Mouse (Mus musculus) CD8-positive naive resting alpha-beta T cell, adult 2 months (primary cell): ENCODE data around the gene Dhx30.
"Not testable (repeated sequence)": the region's sequence is repeated elsewhere in the genome, so short reads cannot be mapped to it uniquely, and the experiment has no call there.

Experiments
- DNase-seq, 2 experiments: peaks; one replicate each; pipeline ENCODE4 v3.0.0; 2022; ENCODE audit warnings: low read depth in 2 of 2, low spot score in 2 of 2

Dhx30 gene

DNA sequence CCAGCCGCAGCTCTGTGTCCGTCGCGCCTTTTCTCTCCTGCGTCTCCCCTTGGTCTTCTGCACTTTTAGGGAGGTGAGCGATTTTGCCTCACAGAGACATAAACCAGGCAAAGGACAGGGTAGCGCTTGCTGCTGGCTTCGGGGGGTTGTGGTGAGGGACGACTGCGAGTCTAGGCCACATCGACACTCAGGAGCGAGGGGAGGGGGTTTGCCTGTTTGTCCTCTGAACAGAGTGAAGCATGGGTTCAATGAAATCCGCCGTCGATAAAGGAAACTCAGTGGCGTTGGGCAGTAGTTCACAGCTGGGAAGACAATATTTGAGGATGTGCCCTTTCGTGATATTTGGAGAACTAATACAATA is at the start of gene Dhx30:
Dhx30 (minus strand) TSS at position 52 of the 361 bp plus-strand sequence.
- DNase-seq = no peak

DNA sequence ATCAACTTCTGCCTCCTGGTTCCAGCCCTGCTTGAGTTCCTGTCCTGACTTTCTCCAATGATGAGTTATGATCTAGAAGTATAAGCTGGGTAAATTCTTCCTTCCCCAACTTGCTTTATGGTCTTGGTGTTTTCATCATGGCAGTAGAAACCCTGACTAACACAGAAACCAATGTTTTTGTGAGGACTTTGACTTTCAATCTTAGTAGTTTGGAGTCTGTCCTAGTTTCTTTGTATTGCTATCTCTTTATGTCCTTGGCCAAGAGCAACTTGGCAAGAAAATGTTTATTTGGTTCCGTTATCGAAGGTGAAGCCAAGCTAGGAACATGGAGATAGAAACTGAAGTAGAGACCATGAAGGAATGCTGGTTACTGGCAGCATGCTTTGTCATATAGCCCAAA is 45.4 kb upstream of the Dhx30 start:
- no peak for DNase-seq

DNA sequence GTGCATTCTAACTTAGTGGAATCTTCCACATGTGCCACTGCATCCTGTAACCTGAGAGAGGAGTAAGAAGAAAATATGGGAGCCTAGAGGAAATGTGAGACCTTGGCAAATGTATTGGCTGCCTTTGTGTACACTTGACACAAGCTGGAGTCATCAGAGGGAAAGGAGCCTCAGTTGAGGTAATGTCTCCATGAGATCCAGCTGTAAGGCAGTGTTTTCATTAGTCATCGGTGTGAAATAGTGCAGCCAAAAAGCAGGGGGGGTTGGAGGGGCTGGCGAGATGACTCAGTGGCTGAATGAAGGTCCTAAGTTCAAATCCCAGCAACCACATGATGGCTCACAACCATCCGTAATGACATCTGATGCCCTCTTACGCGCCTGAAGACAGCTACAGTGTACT is 44.8 kb upstream of the Dhx30 start:
- DNase-seq = no peak

DNA sequence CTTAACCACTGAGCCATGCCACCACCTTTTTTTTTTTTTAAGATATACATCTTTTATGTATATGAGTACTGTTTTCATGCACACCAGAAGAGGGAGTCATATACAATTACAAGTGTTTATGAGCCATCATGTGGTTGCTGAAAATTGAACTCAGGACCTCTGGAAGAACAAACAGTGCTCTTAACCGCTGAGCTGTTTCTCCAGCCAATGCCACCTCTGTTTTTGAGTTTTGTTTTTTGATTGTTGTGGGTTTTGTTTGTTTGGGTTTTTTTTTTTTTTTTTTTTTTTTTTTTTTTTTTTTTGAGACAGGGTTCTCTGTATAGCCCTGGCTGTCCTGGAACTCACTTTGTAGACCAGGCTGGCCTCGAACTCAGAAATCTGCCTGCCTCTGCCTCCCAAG is 42.9 kb upstream of the Dhx30 start:
- not testable (repeated sequence) for DNase-seq

DNA sequence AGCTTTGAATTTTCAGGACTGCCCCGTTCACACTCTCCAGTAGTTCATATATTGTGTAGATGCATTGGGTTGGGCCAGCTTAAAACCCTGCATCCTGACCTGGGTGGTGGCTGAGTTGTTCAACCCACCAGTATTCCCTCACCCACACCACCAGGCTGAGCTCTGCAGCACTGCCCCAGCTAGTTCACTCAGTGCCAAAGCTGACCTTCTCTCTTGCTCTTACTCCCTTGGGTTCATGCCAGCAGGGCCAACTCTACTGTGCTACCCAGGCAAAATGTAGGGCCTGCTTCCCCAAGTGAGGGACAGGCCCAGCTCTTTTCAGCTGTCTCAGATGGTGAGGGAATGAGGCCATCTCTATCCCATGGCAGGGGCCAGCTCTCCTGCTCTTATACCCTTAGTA is 41.4 kb upstream of the Dhx30 start:
- DNase-seq = no peak

DNA sequence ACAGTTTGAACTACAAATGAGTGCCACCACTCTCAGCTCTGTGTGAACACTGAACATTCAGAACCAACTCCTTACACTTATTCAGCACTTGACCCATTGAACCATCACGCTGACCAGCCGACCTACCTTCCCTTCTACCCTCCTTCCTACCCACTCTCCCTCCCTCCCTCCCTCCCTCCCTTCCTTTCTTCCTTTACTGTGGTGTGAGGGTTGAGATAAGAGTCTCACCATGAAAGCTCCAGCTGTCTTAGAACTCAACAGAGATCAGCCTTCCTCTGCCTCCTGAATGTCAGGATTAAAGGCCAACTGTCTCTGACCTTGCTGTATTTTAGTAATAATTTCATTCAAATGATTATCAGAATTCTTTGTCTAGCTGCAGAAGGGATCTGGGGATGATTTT is 31.0 kb upstream of the Dhx30 start:
- no peak for DNase-seq

DNA sequence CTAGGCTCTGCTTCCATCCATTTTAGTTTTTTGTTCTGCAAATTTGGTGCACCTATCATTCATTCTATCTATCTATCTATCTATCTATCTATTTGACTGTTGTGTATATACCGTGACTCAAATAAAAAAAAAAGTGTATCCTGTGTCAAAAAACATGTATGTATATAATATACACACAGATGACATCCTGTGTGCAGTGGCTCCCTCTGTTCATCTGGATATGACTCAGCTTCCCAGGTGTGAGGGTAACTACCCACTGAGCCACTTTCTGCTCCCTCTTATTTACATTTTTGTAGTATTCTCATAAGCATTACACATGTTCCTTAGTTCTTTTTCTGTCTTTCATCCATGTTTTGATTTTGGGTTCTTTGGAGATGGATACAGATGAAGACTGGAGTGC is 24.5 kb upstream of the Dhx30 start:
- DNase-seq = no peak

DNA sequence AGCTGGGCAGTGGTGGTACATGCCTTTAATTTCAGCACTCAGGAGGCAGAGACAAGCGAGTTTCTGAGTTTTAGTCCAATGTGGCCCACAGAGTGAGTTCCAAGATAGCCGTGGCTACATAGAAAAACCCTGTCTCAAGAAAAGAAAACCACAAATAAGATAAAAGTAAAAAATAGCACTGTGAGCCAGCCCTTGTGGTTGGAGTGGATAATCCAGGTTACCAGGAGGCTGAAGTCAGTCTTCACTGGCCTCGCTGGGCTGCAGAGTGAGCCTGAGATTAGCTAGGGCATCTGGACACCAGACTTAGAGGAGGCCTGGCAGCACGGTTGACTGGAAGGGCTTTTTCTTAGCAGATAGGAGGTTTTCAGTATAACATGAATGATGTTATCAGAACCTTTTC is 21.5 kb upstream of the Dhx30 start:
- no peak for DNase-seq

DNA sequence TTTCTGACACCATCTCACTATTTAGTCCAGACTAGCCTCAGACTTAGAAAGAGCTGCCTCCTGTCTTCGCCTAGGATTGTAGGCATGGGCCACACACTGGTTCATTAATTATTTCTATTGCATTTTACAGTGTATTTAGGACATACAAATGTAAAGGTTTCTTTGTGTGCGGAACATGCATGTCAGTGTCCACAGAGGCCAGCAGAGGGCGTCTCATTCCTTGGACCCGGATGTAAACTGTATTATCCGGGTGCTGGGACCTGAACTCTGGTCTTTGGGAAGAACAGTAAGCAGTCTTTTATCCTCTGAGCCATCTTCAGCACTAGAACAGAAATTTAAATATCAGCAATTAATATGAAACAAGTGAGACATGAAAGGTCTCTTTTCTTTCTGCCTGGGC is 16.5 kb upstream of the Dhx30 start:
- no peak for DNase-seq

DNA sequence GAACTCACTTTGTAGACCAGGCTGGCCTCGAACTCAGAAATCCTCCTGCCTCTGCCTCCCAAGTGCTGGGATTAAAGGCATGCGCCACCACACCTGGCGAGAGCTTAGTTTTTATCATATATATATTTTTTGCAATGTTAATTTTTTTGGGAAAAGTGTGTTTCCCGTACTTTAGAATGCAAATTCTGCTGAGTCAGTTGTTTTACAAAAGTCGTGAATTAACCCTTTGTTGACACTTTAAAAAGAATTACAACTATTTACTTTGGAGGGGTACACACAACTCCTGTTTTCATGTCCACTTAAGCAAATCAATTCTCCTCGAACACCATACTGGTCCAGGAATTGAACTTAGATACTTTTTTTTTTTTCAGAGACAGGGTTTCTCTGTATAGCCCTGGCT is 15.3 kb upstream of the Dhx30 start:
- DNase-seq = no peak

DNA sequence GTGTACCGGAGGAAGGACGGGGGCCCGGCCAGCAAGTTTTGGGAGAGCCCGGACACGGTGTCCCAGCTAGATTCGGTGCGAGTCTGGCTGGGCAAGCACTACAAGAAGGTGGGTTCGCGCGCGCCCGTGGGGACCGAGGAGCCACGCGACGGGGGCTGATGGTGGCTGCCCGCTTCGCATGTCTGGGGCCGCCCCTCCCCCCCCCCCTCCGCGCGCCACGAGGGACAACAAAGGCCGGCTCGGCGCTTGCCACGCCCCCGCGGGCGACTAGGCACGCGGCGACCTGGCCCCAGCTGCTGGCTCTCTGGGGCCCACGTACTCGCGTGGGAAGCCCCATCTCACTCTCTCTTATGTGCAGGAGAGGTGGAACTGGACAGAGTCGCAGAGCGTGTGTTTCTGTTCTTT is 14.6 kb upstream of the Dhx30 start:
- peak in 1 of 2 experiments; percentile 32 for DNase-seq

DNA sequence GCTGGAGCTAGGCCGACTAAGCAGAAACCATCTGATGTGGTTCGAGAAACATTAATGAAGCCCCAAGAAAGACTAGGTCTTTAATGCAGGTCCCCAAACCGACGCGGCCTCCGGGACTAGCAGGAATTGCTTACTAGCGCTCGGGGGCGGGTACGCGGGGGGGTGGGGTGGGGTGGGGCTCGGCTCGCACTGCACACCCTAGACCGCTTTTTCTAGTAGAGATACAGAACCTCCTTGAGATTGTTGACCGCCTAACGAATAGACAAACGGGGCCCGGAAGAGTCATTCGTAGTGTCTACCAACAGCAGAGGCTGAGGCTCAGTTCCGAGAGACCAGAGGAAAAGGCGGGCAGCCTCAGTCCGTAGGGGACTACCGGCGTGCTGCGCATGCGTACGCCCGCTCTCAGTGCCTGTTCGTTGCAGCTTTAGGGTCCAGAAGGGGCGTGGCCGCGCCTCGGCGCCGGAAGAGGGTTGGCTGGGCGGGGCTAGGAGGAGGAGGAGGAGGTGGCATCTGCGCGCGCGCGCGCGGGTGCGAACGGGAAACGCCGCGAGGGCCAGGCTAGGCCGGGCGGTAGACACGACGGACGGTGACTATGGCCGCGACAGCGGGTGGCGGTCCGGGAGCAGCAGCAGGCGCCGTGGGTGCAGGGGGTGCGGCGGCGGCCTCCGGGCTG is 14.0 kb upstream of the Dhx30 start:
- DNase-seq = peak; percentile 97 to 98

DNA sequence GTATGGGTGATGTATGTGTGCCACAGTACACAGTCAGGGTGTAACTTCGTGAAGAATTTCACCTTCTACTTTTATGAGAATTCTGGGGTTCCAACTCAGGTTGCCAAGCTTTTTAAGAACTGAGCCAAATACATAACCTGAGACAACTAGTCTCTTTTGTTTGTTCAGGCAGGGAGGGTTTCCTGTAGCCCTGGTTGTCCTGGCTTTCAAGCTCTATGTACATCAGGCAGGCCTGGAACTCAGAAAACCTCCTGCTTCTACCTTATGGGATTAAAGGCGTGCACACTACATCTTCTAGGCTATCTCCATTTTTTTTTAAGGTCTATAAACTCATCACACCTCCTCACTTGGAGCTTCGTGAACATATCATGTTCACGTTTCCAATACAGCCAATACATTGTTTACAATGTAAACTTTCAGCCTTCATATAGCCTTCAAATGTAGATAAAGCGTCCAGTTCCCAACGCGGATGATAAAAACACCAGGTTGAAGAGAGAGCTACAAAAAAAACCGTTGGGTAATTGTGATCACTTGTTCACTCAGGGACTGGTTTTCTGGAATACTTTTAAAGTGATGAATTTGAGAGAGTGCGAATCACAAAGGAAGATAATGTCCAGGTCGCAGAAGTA is 13.4 kb upstream of the Dhx30 start:
- no peak for DNase-seq

DNA sequence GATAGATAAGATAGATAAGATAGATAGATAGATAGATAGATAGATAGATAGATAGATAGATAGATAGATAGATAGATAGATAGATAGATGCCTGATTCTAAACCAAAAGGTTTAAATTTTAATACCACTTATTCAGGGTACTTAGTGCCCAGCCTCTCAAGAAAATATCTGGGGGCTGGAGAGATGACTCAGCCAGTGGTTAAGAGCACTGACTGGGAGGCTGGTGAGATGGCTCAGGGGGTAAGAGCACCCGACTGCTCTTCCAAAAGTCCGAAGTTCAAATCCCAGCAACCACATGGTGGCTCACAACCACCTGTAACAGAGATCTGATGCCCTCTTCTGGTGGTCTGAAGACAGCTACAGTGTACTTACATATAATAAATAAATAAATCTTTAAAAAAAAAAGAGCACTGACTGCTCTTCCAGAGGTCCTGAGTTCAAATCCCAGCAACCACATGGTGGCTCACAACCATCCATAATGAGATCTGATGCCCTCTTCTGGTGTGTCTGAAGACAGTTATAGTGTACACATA is 6.4 kb upstream of the Dhx30 start:
- not testable (repeated sequence) for DNase-seq

DNA sequence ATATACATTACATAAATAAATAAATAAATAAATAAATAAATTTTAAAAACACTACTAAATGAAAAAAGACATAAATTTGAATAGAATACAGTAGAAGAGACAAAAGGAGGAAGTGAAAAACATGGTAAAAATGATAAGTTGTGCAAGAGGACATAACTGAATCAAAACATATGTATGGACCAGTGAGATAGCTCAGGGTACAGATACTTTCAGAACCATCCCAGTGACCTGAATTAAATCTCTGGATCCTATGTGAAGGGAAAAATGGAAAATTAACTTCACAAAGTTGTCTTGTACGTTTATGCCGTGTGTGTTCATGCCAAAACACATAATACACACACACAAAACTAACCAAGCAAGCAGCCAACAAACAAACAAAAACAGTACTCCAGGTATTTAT is 5.7 kb upstream of the Dhx30 start:
- no peak for DNase-seq

DNA sequence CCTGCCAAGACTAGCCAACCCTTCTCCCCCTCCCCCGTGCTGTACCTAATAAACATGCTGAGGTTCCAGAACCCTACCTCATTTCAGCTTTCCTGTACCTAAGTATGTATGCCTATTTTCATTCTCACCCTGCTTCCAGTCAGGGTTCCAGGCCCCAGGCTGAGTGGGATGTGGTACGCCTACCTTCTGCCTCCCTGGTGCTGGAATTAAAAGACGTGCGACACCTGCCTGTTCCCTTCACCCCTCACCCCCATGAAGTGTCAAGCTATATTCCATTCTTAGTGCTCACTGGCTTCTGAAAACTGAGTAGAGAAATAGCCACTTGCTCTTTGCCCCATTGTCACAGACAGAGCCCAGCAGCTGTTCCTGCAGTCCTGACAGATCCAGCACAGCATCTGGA is 3.8 kb upstream of the Dhx30 start:
- DNase-seq = no peak

DNA sequence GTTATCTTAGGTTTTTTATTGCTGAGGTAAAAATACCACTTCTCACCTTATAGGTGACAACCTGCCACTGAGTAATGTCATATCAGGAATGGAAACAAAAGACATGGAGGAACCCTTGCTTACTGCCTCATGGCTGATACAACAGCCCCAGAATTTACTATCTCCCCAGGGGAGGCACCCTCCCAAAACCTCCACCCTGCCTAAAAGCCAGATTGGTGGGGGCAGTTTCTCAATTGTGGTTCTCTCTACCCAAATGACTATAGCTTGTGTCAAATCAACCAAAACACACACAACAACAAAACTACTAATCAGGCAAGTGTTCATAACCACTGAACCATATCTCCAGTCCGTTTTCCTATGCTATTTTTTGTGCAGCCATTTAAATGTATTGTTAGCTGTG is 619 bp upstream of the Dhx30 start:
- no peak for DNase-seq

DNA sequence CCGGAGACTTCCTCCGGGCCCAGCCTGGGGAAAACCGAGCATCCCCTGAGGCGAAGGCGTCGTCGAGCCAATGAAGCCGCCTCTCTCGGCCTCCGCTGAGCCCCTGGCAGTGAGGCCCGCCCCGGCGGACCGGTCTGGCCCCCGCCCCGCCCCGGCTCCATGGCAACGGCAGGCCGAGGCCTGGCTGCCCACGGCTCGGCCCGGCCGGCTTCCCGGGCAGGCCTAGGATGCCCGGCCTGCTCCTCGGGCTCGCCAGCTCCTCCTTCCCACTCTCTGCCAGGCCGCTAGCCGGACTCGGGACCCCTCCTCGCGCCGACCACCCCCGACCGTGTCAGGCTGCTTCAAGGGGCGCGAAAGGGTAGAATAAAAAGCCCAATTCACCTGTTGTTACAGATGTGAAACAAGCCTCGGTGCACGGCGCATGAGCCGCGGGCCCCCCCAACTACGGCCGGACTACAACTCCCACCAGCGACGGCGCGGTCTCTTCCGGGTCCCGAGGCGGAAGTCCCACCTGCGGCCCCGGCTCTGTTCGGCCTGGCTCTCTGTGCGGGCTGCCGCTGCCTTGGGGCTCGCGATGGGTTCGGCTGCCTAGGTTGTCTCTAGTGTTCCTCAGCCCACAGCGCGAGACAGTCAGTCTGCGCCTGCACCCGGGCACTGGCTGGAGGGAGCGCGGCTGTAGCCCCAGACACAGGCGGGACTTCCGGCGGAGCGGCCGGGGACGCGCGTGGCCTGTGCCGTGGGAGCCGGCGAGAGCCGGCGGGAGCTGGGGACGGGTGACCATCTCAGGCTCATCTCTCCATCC is 452 bp downstream of the Dhx30 start, which contains the start of gene Smarcc1:
Smarcc1 (plus strand) TSS at position 732 of the 802 bp plus-strand sequence.
- peak; percentile 79 to 84 for DNase-seq

DNA sequence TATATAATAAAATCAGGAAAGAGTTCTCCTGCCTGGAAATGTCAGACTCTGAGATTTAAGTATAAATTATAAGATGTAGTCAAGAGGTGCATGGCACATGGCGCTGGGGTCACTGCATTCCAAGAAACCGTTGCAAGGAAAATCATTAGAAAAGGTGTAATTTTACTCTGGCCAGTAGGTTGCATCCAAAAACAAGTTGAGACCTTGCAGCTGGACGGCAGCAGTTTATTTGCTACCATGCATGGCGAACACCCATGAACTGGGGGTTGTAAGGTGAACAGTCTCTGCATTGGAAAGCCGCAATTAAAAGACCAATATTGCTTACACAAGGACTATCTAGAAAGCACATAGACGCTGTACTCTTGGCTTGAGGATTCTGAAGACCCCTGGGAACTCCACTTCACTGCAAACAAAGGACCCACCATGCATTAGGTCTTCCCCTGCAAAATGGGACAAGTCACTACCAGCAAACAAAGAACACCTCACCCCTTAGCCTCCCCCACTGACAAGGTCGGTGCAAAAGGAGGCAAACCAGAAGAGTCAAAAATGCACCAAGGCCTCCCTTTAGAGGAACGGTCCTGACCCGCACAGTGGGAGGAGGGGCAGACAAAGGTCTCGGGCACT is 1.2 kb downstream of the Dhx30 start:
- DNase-seq = peak in 1 of 2 experiments; percentile 26

DNA sequence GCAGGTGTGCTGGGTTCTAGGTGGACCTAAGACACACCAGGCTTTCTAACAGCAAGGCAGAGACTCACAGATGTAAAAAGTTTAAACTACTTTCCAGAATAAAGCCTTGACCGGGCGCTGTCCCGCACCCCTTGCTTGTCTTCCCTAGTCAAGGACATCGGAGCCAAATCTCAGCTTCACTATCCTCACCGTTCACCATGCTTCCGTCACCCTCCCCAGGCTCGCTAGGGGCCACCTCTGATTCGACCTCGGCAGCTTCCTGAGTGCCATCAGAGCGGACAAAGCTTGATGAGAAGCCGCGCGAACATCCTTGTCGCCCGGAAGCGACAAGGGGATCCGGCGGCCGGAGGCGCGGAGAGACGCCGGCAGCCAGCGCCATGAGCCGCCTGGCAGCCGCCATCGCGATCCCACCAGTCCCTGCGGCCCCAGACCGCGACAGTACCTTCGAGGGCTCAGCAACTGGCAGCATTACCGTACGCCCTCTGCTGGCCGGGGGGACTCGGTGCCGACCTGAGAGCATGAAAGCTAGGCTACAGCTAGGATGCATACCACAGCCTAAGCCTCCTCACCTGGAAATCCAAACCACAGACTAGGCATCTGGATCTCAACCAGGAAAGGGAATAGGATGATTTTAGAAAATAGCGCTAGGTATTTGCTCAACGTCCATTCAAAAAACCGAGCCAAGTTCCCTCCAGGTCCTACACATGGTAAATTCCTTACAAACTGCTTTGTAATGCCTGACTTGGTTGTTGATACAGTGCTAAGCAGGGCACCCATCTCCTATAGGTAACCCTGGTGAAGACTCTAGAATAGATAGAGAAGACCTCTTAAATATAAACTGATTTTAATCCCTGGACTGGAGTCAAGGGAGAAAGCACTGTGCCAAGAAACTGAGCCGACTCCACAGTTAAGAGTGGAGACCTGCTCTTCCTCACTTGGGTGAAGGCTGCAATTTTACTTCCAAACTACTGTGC is 16.7 kb downstream of the Dhx30 start:
- peak; percentile 90 to 94 for DNase-seq
